Mouse (Mus musculus) heart, postnatal 25 days (tissue): ENCODE data around the gene Cep152. TPM values are rescaled to one million over a fixed set of nuclear protein-coding genes. Genes with fewer than 3 reads are reported as not detected.

Experiments
- DNase-seq: peaks from one replicate; pipeline ENCODE4 v3.0.0; 2022; ENCODE audit warnings: low spot score
- intact Hi-C: fragments of 180-260 bp; cut with DNase I; formaldehyde crosslinking; loops from one replicate; pipeline ENCODE4 v1.15.1; 2025
- total RNA-seq, 2 experiments: library from RNA; stranded (reverse); gene quantifications; 2 replicates each; pipeline ENCODE4 v1.2.3; 2021

Gene Cep152
- 1 to 10 TPM; 1.4 to 1.8 TPM for total RNA-seq

GRCm38 (mm10) chr2:125624837-125625351 lies at the start of gene Cep152:
Cep152 (minus strand) TSS chr2:125625113.
- peak; percentile 96 for DNase-seq
- intact Hi-C loops: no loop called here

GRCm38 (mm10) chr2:125672957-125673631 lies 48.2 kb upstream of the Cep152 start, which contains the start of gene Eid1:
Eid1 (plus strand) TSS chr2:125673095.
- intact Hi-C loops: no loop called here
- DNase-seq: peak; percentile 52

- no peak for DNase-seq
- intact Hi-C loops: no loop called here
These were observed 47.6 kb upstream of the Cep152 start for GRCm38 (mm10) chr2:125672568-125672956.

GRCm38 (mm10) chr2:125670846-125671245 lies 45.9 kb upstream of the Cep152 start:
- no peak for DNase-seq
- intact Hi-C loops: no loop called here

- intact Hi-C loops: loop anchor here (10.0 kb wide), 1 partner anchor 187 kb away; the partner anchor contains the start of genes Cops2 and Galk2
These were observed 42.8 kb upstream of the Cep152 start for GRCm38 (mm10) chr2:125667721-125668120.

GRCm38 (mm10) chr2:125667184-125667583 lies 42.3 kb upstream of the Cep152 start:
- no peak for DNase-seq
- intact Hi-C loops: loop anchor here (10.0 kb wide), 1 partner anchor 188 kb away; the partner anchor contains the start of genes Cops2 and Galk2

More at GRCm38 (mm10) chr2:125667721-125668120, 42.8 kb upstream of the Cep152 start:
- DNase-seq: no peak

- intact Hi-C loops: loop anchor here (10.0 kb wide), 1 partner anchor 188 kb away; the partner anchor contains the start of genes Cops2 and Galk2
- no peak for DNase-seq
These were observed 41.8 kb upstream of the Cep152 start for GRCm38 (mm10) chr2:125666668-125667067.

- no peak for DNase-seq
- intact Hi-C loops: loop anchor here (10.0 kb wide), 1 partner anchor 189 kb away; the partner anchor contains the start of genes Cops2 and Galk2
These were observed 41.0 kb upstream of the Cep152 start for GRCm38 (mm10) chr2:125665909-125666308.

- DNase-seq: no peak
- intact Hi-C loops: loop anchor here (10.0 kb wide), 1 partner anchor 190 kb away; the partner anchor contains the start of genes Cops2 and Galk2
These were observed 40.3 kb upstream of the Cep152 start for GRCm38 (mm10) chr2:125665213-125665612.

- no peak for DNase-seq
- intact Hi-C loops: loop anchor here (5.0 to 10.0 kb wide), 2 partner anchors 192 to 860 kb away; partner anchors contain the start of genes Cops2 and Galk2
These were observed 37.6 kb upstream of the Cep152 start for GRCm38 (mm10) chr2:125662517-125662916.

- intact Hi-C loops: loop anchor here (1.0 to 10.0 kb wide), 3 partner anchors 69 to 861 kb away; partner anchors contain the start of genes Cops2 and Galk2
- DNase-seq: no peak
These were observed 36.2 kb upstream of the Cep152 start for GRCm38 (mm10) chr2:125661156-125661555.

- intact Hi-C loops: loop anchor here (1.0 to 10.0 kb wide), 3 partner anchors 70 to 862 kb away; partner anchors contain the start of genes Cops2 and Galk2
- no peak for DNase-seq
These were observed 35.7 kb upstream of the Cep152 start for GRCm38 (mm10) chr2:125660537-125661130.

GRCm38 (mm10) chr2:125659823-125660536 lies 35.1 kb upstream of the Cep152 start:
- intact Hi-C loops: loop anchor here (5.0 to 10.0 kb wide), 2 partner anchors 195 to 862 kb away; partner anchors contain the start of genes Cops2 and Galk2

GRCm38 (mm10) chr2:125655391-125655790 lies 30.5 kb upstream of the Cep152 start:
- intact Hi-C loops: no loop called here
- DNase-seq: no peak

More at GRCm38 (mm10) chr2:125659823-125660536, 35.1 kb upstream of the Cep152 start:
- DNase-seq: no peak

GRCm38 (mm10) chr2:125653286-125653685 lies 28.4 kb upstream of the Cep152 start:
- intact Hi-C loops: no loop called here
- no peak for DNase-seq

- DNase-seq: no peak
- intact Hi-C loops: no loop called here
These were observed 26.6 kb upstream of the Cep152 start for GRCm38 (mm10) chr2:125651563-125651962.

GRCm38 (mm10) chr2:125650742-125651352 lies 25.9 kb upstream of the Cep152 start:
- intact Hi-C loops: no loop called here
- DNase-seq: no peak

- intact Hi-C loops: no loop called here
- no peak for DNase-seq
These were observed 25.1 kb upstream of the Cep152 start for GRCm38 (mm10) chr2:125650038-125650437.

- DNase-seq: no peak
- intact Hi-C loops: no loop called here
These were observed 20.0 kb upstream of the Cep152 start for GRCm38 (mm10) chr2:125644912-125645311.
